Mouse (Mus musculus) CH12.LX (cell line): Measurements from ENCODE around the gene Btbd1. TPM values are rescaled to one million over a fixed set of nuclear protein-coding genes. Genes with fewer than 3 reads are reported as not detected.
"Not testable (repeated sequence)": the region's sequence is repeated elsewhere in the genome, so short reads cannot be mapped to it uniquely, and the experiment has no call there.

Source experiments
- DNase-seq: peaks from one replicate; pipeline ENCODE4 v3.0.0-alpha.2; 2013; ENCODE audit errors: extremely low read depth
- H3K27ac ChIP-seq: 2 replicates; pipeline ENCODE4 v1.5.1; 2012; ENCODE audit warnings: low read depth, mild to moderate bottlenecking, control low read depth, moderate library complexity; ENCODE audit not compliant: insufficient read depth
- H3K27me3 ChIP-seq: replicated peaks from 2 replicates; pipeline ENCODE3; 2012; ENCODE audit warnings: inconsistent platforms
- H3K36me3 ChIP-seq, 2 experiments: replicated peaks in 1 of 2; 2 replicates each; pipeline versions ENCODE3 to v1.6.1; 2012; ENCODE audit warnings: inconsistent platforms in 1 of 2, low read length in 1 of 2, mild to moderate bottlenecking in 1 of 2, mixed read lengths in 1 of 2, moderate library complexity in 1 of 2; ENCODE audit not compliant: control insufficient read depth in 1 of 2, insufficient read depth in 1 of 2
- H3K4me1 ChIP-seq, 2 experiments: 2 replicates each; pipeline ENCODE4 v1.6.1; 2012; ENCODE audit warnings: inconsistent platforms in 1 of 2, moderate library complexity in 1 of 2; ENCODE audit not compliant: insufficient read depth in 2 of 2, control insufficient read depth in 1 of 2
- H3K4me2 ChIP-seq: 2 replicates; pipeline ENCODE4 v1.6.1; 2012; ENCODE audit warnings: low read depth, mild to moderate bottlenecking, control low read depth; ENCODE audit not compliant: poor library complexity, insufficient read depth, severe bottlenecking
- H3K4me3 ChIP-seq, 3 experiments: fragments of 150-350 bp in 1 of 3; sonication (generic) in 1 of 3; replicated peaks in 1 of 3; 2 replicates each; pipeline versions ENCODE3 to v1.5.1; 2011 to 2012; ENCODE audit warnings: low read depth in 2 of 3, low read length in 2 of 3, mild to moderate bottlenecking in 2 of 3, moderate library complexity in 2 of 3, control low read depth in 1 of 3, improper control_type of control experiment in 1 of 3, inconsistent platforms in 1 of 3, mixed read lengths in 1 of 3; ENCODE audit not compliant: poor library complexity in 1 of 3
- H3K79me2 ChIP-seq: replicated peaks from 2 replicates; pipeline ENCODE4 v1.6.1; 2012; ENCODE audit warnings: mild to moderate bottlenecking, moderate library complexity; ENCODE audit not compliant: control insufficient read depth, poor library complexity, insufficient read depth, severe bottlenecking; ENCODE audit errors: extremely low read depth
- H3K9ac ChIP-seq: 2 replicates; pipeline ENCODE4 v1.6.1; 2012; ENCODE audit warnings: low read depth, mild to moderate bottlenecking, control low read depth, moderate library complexity; ENCODE audit not compliant: insufficient read depth
- H3K9me3 ChIP-seq: replicated peaks from 2 replicates; pipeline ENCODE3; 2012; ENCODE audit warnings: low read length, inconsistent platforms, mixed read lengths
- CTCF ChIP-seq, 2 experiments: IDR thresholded peaks in 1 of 2; conservative IDR thresholded peaks in 1 of 2; 2 replicates each; pipeline ENCODE4 v1.5.1; 2011 to 2012; ENCODE audit warnings: low read depth in 2 of 2, low read length in 2 of 2, improper control_type of control experiment in 1 of 2, inconsistent platforms in 1 of 2, mild to moderate bottlenecking in 1 of 2, moderate library complexity in 1 of 2
- IRF4 ChIP-seq: IDR thresholded peaks from 2 replicates; pipeline ENCODE4 v1.6.1; 2014; ENCODE audit warnings: low read depth, mild to moderate bottlenecking, inconsistent platforms, low read length, improper control_type of control experiment
- JUND ChIP-seq: conservative IDR thresholded peaks from 2 replicates; pipeline ENCODE4 v1.6.1; 2011; ENCODE audit warnings: low read depth, low read length, improper control_type of control experiment
- KAT2A ChIP-seq: IDR thresholded peaks from 2 replicates; pipeline ENCODE4 v1.6.1; 2012; ENCODE audit warnings: low read length, improper control_type of control experiment, inconsistent platforms; ENCODE audit not compliant: insufficient replicate concordance
- MXI1 ChIP-seq: IDR thresholded peaks from 2 replicates; pipeline ENCODE4 v1.6.1; 2011; ENCODE audit warnings: mild to moderate bottlenecking, low read depth, low read length, improper control_type of control experiment
- PAX5 ChIP-seq: IDR thresholded peaks from 2 replicates; pipeline ENCODE4 v1.6.1; 2012; ENCODE audit warnings: low read length, inconsistent platforms, mixed read lengths
- POLR2AphosphoS2 ChIP-seq: IDR thresholded peaks from 2 replicates; pipeline ENCODE4 v1.6.1; 2011; ENCODE audit warnings: low read depth, low read length, improper control_type of control experiment
- SMC3 ChIP-seq: IDR thresholded peaks from 2 replicates; pipeline ENCODE4 v1.6.1; 2011; ENCODE audit warnings: low read depth, low read length, improper control_type of control experiment
- USF1 ChIP-seq: IDR thresholded peaks from 2 replicates; pipeline ENCODE4 v1.6.1; 2014; ENCODE audit warnings: low read depth, mild to moderate bottlenecking, inconsistent platforms, low read length, improper control_type of control experiment
- ZMIZ1 ChIP-seq: IDR thresholded peaks from 2 replicates; pipeline ENCODE4 v1.6.1; 2012; ENCODE audit warnings: low read depth, mild to moderate bottlenecking, inconsistent platforms, low read length, improper control_type of control experiment
- dilution Hi-C: fragments of 300-500 bp; cut with MboI; formaldehyde crosslinking; loops from 2 replicates; pipeline ENCODE4 v1.14.3; 2020; ENCODE audit warnings: low sequenced_read_pairs; ENCODE audit not compliant: extremely low pct_unique_long_range_greater_than_20kb, extremely low pct_ligation_motif_present
- in situ Hi-C: fragments of 300-500 bp; cut with MboI; formaldehyde crosslinking; loops from 3 replicates; pipeline ENCODE4 v1.14.3; 2019; ENCODE audit warnings: low sequenced_read_pairs, low pct_ligation_motif_present, low pct_unique_long_range_greater_than_20kb, mixed read lengths
- polyA plus RNA-seq: library from polyadenylated mRNA; unstranded; fragments of >175 nt; gene quantifications from 2 replicates; pipeline ENCODE4 v1.2.1, GENCODE M21; 2012; ENCODE audit warnings: low read depth; ENCODE audit not compliant: insufficient read length
- total RNA-seq, 2 experiments: library from RNA; depleted of rRNA; stranded (reverse); fragments of 300-350 nt in 1 of 2; fragments of >200 nt in 1 of 2; gene quantifications; 2 replicates each; pipeline ENCODE4 v1.2.3; 2012 to 2014

Btbd1 gene
- total and polyA plus RNA-seq, 3 experiments = 45.8 to 88.8 (median 67.1) TPM

GRCm38 (mm10) chr7:81839746-81840145 is 10.5 kb upstream of the Btbd1 start:
- dilution Hi-C loops (no loop called here), in situ Hi-C loops (no loop called here)
- no peak for DNase-seq

GRCm38 (mm10) chr7:81837771-81838170 is 8.5 kb upstream of the Btbd1 start:
- H3K4me3 ChIP-seq, H3K4me2 ChIP-seq, dilution Hi-C loops, H3K36me3 ChIP-seq, H3K9me3 ChIP-seq, H3K79me2 ChIP-seq, in situ Hi-C loops, H3K4me1 ChIP-seq, DNase-seq, H3K9ac ChIP-seq, H3K27ac ChIP-seq, H3K27me3 ChIP-seq: not testable (repeated sequence)

More at GRCm38 (mm10) chr7:81839746-81840145, 10.5 kb upstream of the Btbd1 start:
- H3K9me3 ChIP-seq = peaks cover 3% of the 10 kb centered on the region
- no peak overlapping the region for H3K9ac ChIP-seq
- TF ChIP-seq IRF4 = no peak
- H3K27me3 ChIP-seq = no peaks in the 10 kb centered on the region
- no peaks in the 10 kb centered on the region for H3K79me2 ChIP-seq
- no peaks in the 10 kb centered on the region for H3K4me1 ChIP-seq
- no peak overlapping the region for H3K27ac ChIP-seq
- H3K36me3 ChIP-seq = no peaks in the 10 kb centered on the region
- no peak overlapping the region for H3K4me2 ChIP-seq
- H3K4me3 ChIP-seq = no peak overlapping the region

- in situ Hi-C loops = no loop called here
- H3K4me3 ChIP-seq = no peak overlapping the region
- H3K27me3 ChIP-seq = no peaks in the 10 kb centered on the region
- no peak overlapping the region for H3K4me2 ChIP-seq
- TF ChIP-seq POLR2AphosphoS2 = no peak
- no peak for TF ChIP-seq IRF4
- no peak for TF ChIP-seq PAX5
- no peak for TF ChIP-seq ZMIZ1
- TF ChIP-seq USF1 = no peak
- TF ChIP-seq MXI1 = no peak
- TF ChIP-seq SMC3 = no peak
- no peak overlapping the region for H3K9ac ChIP-seq
- no peaks in the 10 kb centered on the region for H3K36me3 ChIP-seq
- H3K79me2 ChIP-seq = no peaks in the 10 kb centered on the region
- no peak for DNase-seq
- H3K9me3 ChIP-seq = peaks cover 3% of the 10 kb centered on the region
- no peak overlapping the region for H3K27ac ChIP-seq
- dilution Hi-C loops = no loop called here
- no peaks in the 10 kb centered on the region for H3K4me1 ChIP-seq
Observed at GRCm38 (mm10) chr7:81835430-81835829, 6.2 kb upstream of the Btbd1 start.

- Histone ChIP-seq H3K79me2 (no peaks in the 10 kb centered on the region), H3K4me3 (no peak overlapping the region), H3K9ac (no peak overlapping the region), H3K9me3 (peaks cover 3% of the 10 kb centered on the region), H3K36me3 (no peaks in the 10 kb centered on the region), H3K27me3 (no peaks in the 10 kb centered on the region), H3K4me2 (no peak overlapping the region), H3K27ac (no peak overlapping the region), H3K4me1 (peaks cover 1 to 2% of the 10 kb centered on the region in 2 experiments; a peak in 1 of 4 replicates)
- no peak for DNase-seq
- in situ Hi-C loops = no loop called here
- no peak for TF ChIP-seq KAT2A
- no peak for TF ChIP-seq JUND
- 0 out of 2 replicates have a peak, but pooled peaks have one; percentile 3 for TF ChIP-seq SMC3
- peak in 1 of 2 experiments; percentile 42; a peak in 2 of 4 replicates for TF ChIP-seq CTCF (conservative IDR thresholded peaks at IDR 0.05 in 1 of 2, IDR thresholded peaks at IDR 0.05 in 1 of 2; ENCODE audit: low read depth in 2 of 2, low read length in 2 of 2)
- dilution Hi-C loops = no loop called here
Observed at GRCm38 (mm10) chr7:81834847-81835246, 5.6 kb upstream of the Btbd1 start.
